Mouse (Mus musculus) liver, embryonic 16.5 days (tissue): ENCODE results near the gene Slc36a1. TPM values are rescaled to one million over a fixed set of nuclear protein-coding genes. Genes with fewer than 3 reads are reported as not detected.

ENCODE experiments used
- ATAC-seq: fragments of 200-750 bp; cut with Nextera tagmentation; 2 replicates; pipeline ENCODE4 v1.8.0; 2017; ENCODE audit warnings: low read depth, mild to moderate bottlenecking, moderate number of reproducible peaks, moderate library complexity
- H3K27ac ChIP-seq: fragments of 300-500 bp; sonication (generic); 2 replicates; pipeline ENCODE4 v1.5.1; 2014; ENCODE audit warnings: mild to moderate bottlenecking, low read length
- H3K27me3 ChIP-seq: fragments of 300-500 bp; sonication (generic); 2 replicates; pipeline ENCODE4 v1.6.1; 2014; ENCODE audit warnings: low read depth, low read length, mixed read lengths; ENCODE audit not compliant: control insufficient read depth, insufficient read depth
- H3K36me3 ChIP-seq: fragments of 300-500 bp; sonication (generic); 2 replicates; pipeline ENCODE4 v1.6.1; 2014; ENCODE audit warnings: mild to moderate bottlenecking; ENCODE audit not compliant: control insufficient read depth, insufficient read depth
- H3K4me1 ChIP-seq: fragments of 300-500 bp; sonication (generic); 2 replicates; pipeline ENCODE4 v1.6.1; 2014; ENCODE audit warnings: low read depth, low read length, mixed read lengths; ENCODE audit not compliant: control insufficient read depth
- H3K4me2 ChIP-seq: fragments of 300-500 bp; sonication (generic); 2 replicates; pipeline ENCODE4 v1.6.1; 2014; ENCODE audit warnings: low read depth, low read length, mixed read lengths
- H3K4me3 ChIP-seq: fragments of 300-500 bp; sonication (generic); 2 replicates; pipeline ENCODE4 v1.5.1; 2014; ENCODE audit warnings: low read depth, mild to moderate bottlenecking, low read length
- H3K9ac ChIP-seq: fragments of 300-500 bp; sonication (generic); 2 replicates; pipeline ENCODE4 v1.6.1; 2014; ENCODE audit warnings: low read depth, low read length
- H3K9me3 ChIP-seq: fragments of 300-500 bp; sonication (generic); replicated peaks from 2 replicates; pipeline ENCODE4 v1.6.1; 2016; ENCODE audit warnings: low read length; ENCODE audit not compliant: control insufficient read depth
- WGBS: fragments of 180-500 bp; shearing (Covaris S2); extraction: QIAGEN DNeasy Blood & Tissue Kit; methylation state at CpG from one replicate; pipeline ENCODE4 v1.1.7; 2014; ENCODE audit not compliant: insufficient replicate concordance; 5-methylcytosine and 5-hydroxymethylcytosine counted together
- polyA plus RNA-seq: library from polyadenylated mRNA; unstranded; fragments of >200 nt; fragmentation: Nextera tagmentation; extraction: Ambion mirVana; gene quantifications from 2 replicates; pipeline ENCODE4 v1.2.1, GENCODE M21; 2015

Slc36a1 gene
- polyA plus RNA-seq, 1 experiment from 2014 or later, result 2.3 TPM

DNA sequence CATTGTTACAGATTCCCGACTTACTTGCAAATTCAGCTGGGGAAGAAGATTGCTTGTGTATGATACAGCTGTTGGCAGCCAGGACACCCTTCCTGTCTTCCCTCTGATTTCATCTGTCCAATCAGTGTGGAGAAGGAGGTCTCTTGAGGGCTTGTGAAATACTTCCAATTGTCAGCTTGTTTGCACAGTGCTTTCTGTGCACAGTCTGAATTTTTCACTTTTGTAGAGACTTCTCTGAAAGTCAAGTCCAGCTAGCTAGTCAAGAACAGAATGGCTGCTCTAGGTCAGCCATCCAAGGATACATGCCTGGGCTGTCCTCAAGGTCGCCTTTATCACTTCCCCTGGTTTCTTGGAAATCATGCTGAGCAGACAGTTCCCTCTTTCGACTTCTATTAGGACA is 10.8 kb downstream of the Slc36a1 start:
- Histone ChIP-seq H3K4me1 (peaks cover 13% of the 10 kb centered on the region), H3K4me3 (no peak overlapping the region), H3K4me2 (no peak overlapping the region), H3K27ac (peak overlapping the region; percentile 29; the same call in 1 of the 2 replicates), H3K9ac (no peak overlapping the region), H3K27me3 (no peaks in the 10 kb centered on the region), H3K9me3 (no peaks in the 10 kb centered on the region), H3K36me3 (no peaks in the 10 kb centered on the region)
- no peak for ATAC-seq
- WGBS, result 43% methylated on average over 3 of the region's 3 CpGs

- WGBS, result 64% methylated on average over 3 of the region's 4 CpGs
- no peak for ATAC-seq
- Histone ChIP-seq H3K4me2 (no peak overlapping the region), H3K4me1 (peaks cover 13% of the 10 kb centered on the region), H3K9ac (no peak overlapping the region), H3K9me3 (no peaks in the 10 kb centered on the region), H3K36me3 (no peaks in the 10 kb centered on the region), H3K27ac (no peak overlapping the region), H3K27me3 (no peaks in the 10 kb centered on the region), H3K4me3 (no peak overlapping the region)
Observed at GRCm38 (mm10) chr11:55216061-55216460, 11.9 kb downstream of the Slc36a1 start.

GRCm38 (mm10) chr11:55216830-55217229 is 12.7 kb downstream of the Slc36a1 start:
- Histone ChIP-seq H3K36me3 (no peaks in the 10 kb centered on the region), H3K4me2 (no peak overlapping the region), H3K4me1 (peaks cover 10% of the 10 kb centered on the region), H3K27ac (peak overlapping the region; percentile 28; the same call in 1 of the 2 replicates), H3K27me3 (no peaks in the 10 kb centered on the region), H3K4me3 (no peak overlapping the region), H3K9ac (no peak overlapping the region), H3K9me3 (no peaks in the 10 kb centered on the region)
- 79% methylated on average over 13 of the region's 13 CpGs for WGBS
- no peak for ATAC-seq

DNA sequence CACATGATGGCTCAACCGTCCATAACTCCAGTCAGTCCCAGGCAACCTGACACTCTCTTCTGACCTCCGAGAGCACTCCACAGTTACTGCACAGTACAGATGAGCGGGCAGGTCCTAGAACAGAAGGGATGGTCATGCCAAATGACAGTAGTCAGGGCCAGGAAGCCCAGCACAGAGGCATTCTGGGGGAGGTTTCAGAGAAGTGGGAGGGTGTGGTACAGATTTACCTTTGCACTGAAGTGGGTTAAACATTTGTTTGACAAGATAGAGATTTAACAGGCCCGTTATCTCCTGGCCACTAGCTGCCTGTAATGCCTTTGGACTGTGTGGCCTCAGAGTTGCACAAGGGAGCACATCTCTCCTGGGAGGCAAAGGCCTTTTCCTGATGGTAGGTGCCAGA is 13.3 kb downstream of the Slc36a1 start:
- Histone ChIP-seq H3K27me3 (no peaks in the 10 kb centered on the region), H3K9me3 (no peaks in the 10 kb centered on the region), H3K4me3 (no peak overlapping the region), H3K4me1 (peaks cover 10% of the 10 kb centered on the region), H3K36me3 (no peaks in the 10 kb centered on the region), H3K4me2 (no peak overlapping the region), H3K27ac (peak overlapping the region; percentile 78), H3K9ac (no peak overlapping the region)
- peak; percentile 88 for ATAC-seq
- WGBS, result 60% methylated on average over 4 of the region's 4 CpGs

GRCm38 (mm10) chr11:55217880-55218279 is 13.7 kb downstream of the Slc36a1 start:
- H3K27ac ChIP-seq, result peak overlapping the region; percentile 78

DNA sequence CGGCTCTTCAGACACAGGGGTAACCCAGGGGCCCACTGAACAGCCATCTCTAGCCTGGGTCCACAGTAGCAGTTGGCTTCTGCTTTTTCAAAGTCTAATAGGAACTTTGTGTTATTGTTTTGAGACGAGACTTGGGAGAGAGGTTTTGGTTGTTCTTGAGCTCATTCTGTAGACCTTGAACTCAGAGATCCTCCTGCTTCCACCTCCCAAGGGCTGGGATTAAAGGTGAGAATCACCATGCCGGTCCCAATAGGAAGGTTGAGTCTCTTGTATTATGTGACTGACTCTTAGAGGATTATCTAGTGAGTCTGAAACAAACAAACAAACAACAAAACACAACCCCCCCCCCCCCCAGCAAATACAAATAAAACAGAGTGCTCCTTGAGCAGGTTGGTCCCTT is 14.3 kb downstream of the Slc36a1 start:
- Histone ChIP-seq H3K4me1 (peaks cover 10% of the 10 kb centered on the region), H3K9ac (no peak overlapping the region), H3K27ac (peak overlapping the region; percentile 78; the same call in 1 of the 2 replicates), H3K9me3 (no peaks in the 10 kb centered on the region), H3K4me2 (no peak overlapping the region), H3K4me3 (no peak overlapping the region), H3K27me3 (no peaks in the 10 kb centered on the region), H3K36me3 (no peaks in the 10 kb centered on the region)
- no peak for ATAC-seq
- 59% methylated on average over 3 of the region's 3 CpGs for WGBS

More at GRCm38 (mm10) chr11:55217880-55218279, 13.7 kb downstream of the Slc36a1 start:
- ATAC-seq, result 0 out of 2 replicates have a peak, but pooled peaks have one; percentile 6
- Histone ChIP-seq H3K36me3 (no peaks in the 10 kb centered on the region), H3K9ac (0 out of 2 replicates have a peak overlapping the region, but pooled peaks have one; percentile 14), H3K9me3 (no peaks in the 10 kb centered on the region), H3K4me1 (peaks cover 10% of the 10 kb centered on the region), H3K4me2 (no peak overlapping the region), H3K4me3 (no peak overlapping the region), H3K27me3 (no peaks in the 10 kb centered on the region)
- 69% methylated on average over 7 of the region's 7 CpGs for WGBS

DNA sequence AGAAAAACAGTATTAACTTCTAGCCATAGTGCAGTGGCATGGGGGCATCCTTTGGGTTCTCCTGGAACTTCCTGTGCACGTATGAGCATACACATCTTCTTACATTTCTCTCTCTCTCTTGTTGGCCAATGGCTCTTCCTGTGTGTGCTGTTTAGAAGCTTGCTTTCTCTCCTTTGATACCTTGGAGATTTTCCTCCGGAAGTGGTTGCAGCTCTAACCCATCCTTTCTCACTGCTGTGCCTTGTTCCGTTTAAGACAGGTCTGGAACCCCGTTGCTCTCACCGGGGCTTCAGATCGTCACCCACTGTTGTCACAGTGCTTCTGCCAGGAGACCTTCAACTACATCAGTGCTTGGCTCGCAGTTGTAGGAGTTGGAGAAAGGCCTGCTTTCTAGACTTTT is 17.2 kb downstream of the Slc36a1 start:
- no peaks in the 10 kb centered on the region; the same call in 1 of the 2 replicates for H3K4me1 ChIP-seq
- H3K9ac ChIP-seq, result no peak overlapping the region
- H3K4me3 ChIP-seq, result no peak overlapping the region
- WGBS, result 68% methylated on average over 7 of the region's 7 CpGs
- no peak overlapping the region for H3K4me2 ChIP-seq
- ATAC-seq, result no peak
- no peaks in the 10 kb centered on the region for H3K27me3 ChIP-seq
- peaks cover 4% of the 10 kb centered on the region; the same call in 1 of the 2 replicates for H3K36me3 ChIP-seq
- H3K9me3 ChIP-seq, result no peaks in the 10 kb centered on the region
- no peak overlapping the region for H3K27ac ChIP-seq

DNA sequence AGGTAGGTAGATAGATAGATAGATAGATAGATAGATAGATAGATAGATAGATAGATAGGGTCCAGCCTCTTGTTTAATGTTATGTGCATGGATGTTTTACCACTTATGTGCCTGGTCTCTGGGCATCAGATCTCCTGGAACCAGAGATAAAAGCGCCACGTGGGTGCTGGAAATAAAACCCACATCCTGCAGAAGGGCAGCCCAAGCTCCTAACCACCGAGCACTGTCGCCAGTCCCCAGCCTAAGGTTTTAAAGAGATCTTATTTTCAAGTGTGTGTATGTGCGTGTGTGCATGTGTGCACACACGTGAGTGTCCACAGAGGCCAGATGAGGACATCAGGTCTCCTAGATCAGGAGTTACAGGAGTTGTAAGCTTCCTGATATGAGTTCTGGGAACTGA is 26.9 kb downstream of the Slc36a1 start:
- no peak for ATAC-seq
- no peaks in the 10 kb centered on the region for H3K4me1 ChIP-seq
- no peaks in the 10 kb centered on the region for H3K9me3 ChIP-seq
- WGBS, result 36% methylated on average over 6 of the region's 6 CpGs
- no peak overlapping the region for H3K4me2 ChIP-seq
- H3K27ac ChIP-seq, result no peak overlapping the region
- H3K27me3 ChIP-seq, result no peaks in the 10 kb centered on the region
- peaks cover 6% of the 10 kb centered on the region for H3K36me3 ChIP-seq
- no peak overlapping the region for H3K9ac ChIP-seq
- no peak overlapping the region for H3K4me3 ChIP-seq

DNA sequence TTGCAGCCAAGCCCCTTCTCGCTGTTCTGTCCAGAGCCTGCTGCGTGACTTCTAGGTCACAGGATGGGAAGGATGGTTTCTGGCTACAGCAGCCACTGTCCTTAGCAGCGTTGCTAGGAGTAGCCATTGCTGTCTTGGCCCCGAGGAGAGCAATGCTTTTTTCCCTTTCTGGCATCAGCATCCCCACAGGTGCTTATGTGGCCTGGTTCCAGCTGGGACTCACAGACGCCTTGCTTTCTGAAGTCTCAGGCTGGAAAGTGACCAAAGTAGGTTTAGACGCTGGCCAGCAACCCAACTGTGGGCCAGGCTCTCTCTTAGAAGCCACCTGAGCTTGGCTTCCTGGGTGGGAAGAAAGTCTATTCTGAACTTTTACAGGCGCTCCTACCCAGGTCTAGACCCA is 30.1 kb downstream of the Slc36a1 start:
- H3K27me3 ChIP-seq, result no peaks in the 10 kb centered on the region
- WGBS, result 72% methylated on average over 7 of the region's 7 CpGs
- H3K4me3 ChIP-seq, result no peak overlapping the region
- no peaks in the 10 kb centered on the region for H3K4me1 ChIP-seq
- no peak overlapping the region for H3K9ac ChIP-seq
- no peaks in the 10 kb centered on the region for H3K9me3 ChIP-seq
- H3K36me3 ChIP-seq, result peaks cover 6% of the 10 kb centered on the region
- no peak overlapping the region for H3K4me2 ChIP-seq
- no peak overlapping the region for H3K27ac ChIP-seq
- ATAC-seq, result no peak
